Mouse (Mus musculus) E14TG2a.4 (cell line): ENCODE data around the gene Ppp1r21.

Source experiments
- CTCF ChIP-seq: conservative IDR thresholded peaks from 2 replicates; pipeline ENCODE4 v1.5.1; 2014; ENCODE audit warnings: low read length
- POU5F1 ChIP-seq: IDR thresholded peaks from 2 replicates; pipeline ENCODE4 v1.6.1; 2014; ENCODE audit warnings: low read length, borderline replicate concordance

DNA sequence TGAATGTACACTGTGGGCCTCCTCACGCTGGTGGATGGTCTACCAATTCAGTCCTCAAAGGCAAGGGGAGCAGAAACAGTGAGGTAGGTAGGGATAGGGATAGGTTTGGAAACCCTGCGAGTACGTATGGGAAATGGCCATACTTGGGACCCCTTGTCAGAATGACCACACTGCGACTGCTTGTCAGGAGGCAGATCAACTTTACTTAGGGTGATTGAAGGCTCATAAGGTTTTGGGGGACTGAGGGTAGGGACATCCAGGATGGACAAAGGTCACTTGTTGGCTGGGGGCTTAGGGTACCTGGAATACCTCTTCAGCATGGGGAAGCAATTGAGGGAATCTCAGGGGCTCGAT, 37.8 kb upstream of the Ppp1r21 start:
- TF ChIP-seq CTCF (no peak), POU5F1 (no peak)
